Mouse (Mus musculus): ENCODE measurements around the gene Grin2d. TPM values are rescaled to one million over a fixed set of nuclear protein-coding genes. Genes with fewer than 3 reads are reported as not detected.

Grin2d gene
- polyA plus RNA-seq, 1 experiment from 2014 or later: 0.79 TPM

Other genes with a start within 250 kb of the Grin2d start
- gene Mamstr, start 238.4 kb downstream of the Grin2d start, polyA plus RNA-seq (2015; fragmentation: Nextera tagmentation; extraction: Ambion mirVana): 20.0 and 21.4 TPM in 2 replicates
- gene Fut2, start 212.0 kb downstream of the Grin2d start, polyA plus RNA-seq (2015; fragmentation: Nextera tagmentation; extraction: Ambion mirVana): 6.3 and 6.5 TPM in 2 replicates
- 10.8 and 11.7 TPM in 2 replicates for gene Ntn5, start 194.4 kb downstream of the Grin2d start, polyA plus RNA-seq (2015; fragmentation: Nextera tagmentation; extraction: Ambion mirVana)
- gene Sec1, start 184.0 kb downstream of the Grin2d start, polyA plus RNA-seq (2015; fragmentation: Nextera tagmentation; extraction: Ambion mirVana): 9.6 and 11.1 TPM in 2 replicates
- 17.2 and 17.7 TPM in 2 replicates for gene Car11, start 178.5 kb downstream of the Grin2d start, polyA plus RNA-seq (2015; fragmentation: Nextera tagmentation; extraction: Ambion mirVana)
- gene Dbp, start 173.3 kb downstream of the Grin2d start, polyA plus RNA-seq (2015; fragmentation: Nextera tagmentation; extraction: Ambion mirVana): 6.8 and 7.0 TPM in 2 replicates
- 1,062 and 1,100 TPM in 2 replicates for gene Rpl18, start 162.9 kb downstream of the Grin2d start, polyA plus RNA-seq (2015; fragmentation: Nextera tagmentation; extraction: Ambion mirVana)
- gene Sphk2, start 160.4 kb downstream of the Grin2d start, polyA plus RNA-seq (2015; fragmentation: Nextera tagmentation; extraction: Ambion mirVana): 38.4 and 43.4 TPM in 2 replicates
- gene Fam83e, start 157.2 kb downstream of the Grin2d start, polyA plus RNA-seq (2015; fragmentation: Nextera tagmentation; extraction: Ambion mirVana): 2.1 and 3.2 TPM in 2 replicates
- gene Spaca4, start 152.6 kb downstream of the Grin2d start, polyA plus RNA-seq (2015; fragmentation: Nextera tagmentation; extraction: Ambion mirVana): 0.24 and 0.25 TPM in 2 replicates
- 1.9 TPM in 2 replicates for gene Lmtk3, start 94.6 kb downstream of the Grin2d start, polyA plus RNA-seq (2015; fragmentation: Nextera tagmentation; extraction: Ambion mirVana)
- 49.6 and 55.7 TPM in 2 replicates for gene Sult2b1, start 93.7 kb downstream of the Grin2d start, polyA plus RNA-seq (2015; fragmentation: Nextera tagmentation; extraction: Ambion mirVana)
- gene Cyth2, start 63.8 kb downstream of the Grin2d start, polyA plus RNA-seq (2015; fragmentation: Nextera tagmentation; extraction: Ambion mirVana): 124 and 129 TPM in 2 replicates
- 1.4 and 1.7 TPM in 2 replicates for gene Kcnj14, start 53.6 kb downstream of the Grin2d start, polyA plus RNA-seq (2015; fragmentation: Nextera tagmentation; extraction: Ambion mirVana)
- 57.3 and 58.0 TPM in 2 replicates for gene Grwd1, start 47.4 kb downstream of the Grin2d start, polyA plus RNA-seq (2015; fragmentation: Nextera tagmentation; extraction: Ambion mirVana)
- gene Kdelr1, start 5.6 kb downstream of the Grin2d start, polyA plus RNA-seq (2015; fragmentation: Nextera tagmentation; extraction: Ambion mirVana): 83.7 and 98.4 TPM in 2 replicates
- 0.40 and 0.77 TPM in 2 replicates for gene Syngr4, start 18.3 kb upstream of the Grin2d start, polyA plus RNA-seq (2015; fragmentation: Nextera tagmentation; extraction: Ambion mirVana)
- gene Tmem143, start 18.6 kb upstream of the Grin2d start, polyA plus RNA-seq (2015; fragmentation: Nextera tagmentation; extraction: Ambion mirVana): 4.9 and 5.0 TPM in 2 replicates
- gene Emp3, start 43.0 kb upstream of the Grin2d start, polyA plus RNA-seq (2015; fragmentation: Nextera tagmentation; extraction: Ambion mirVana): 307 and 335 TPM in 2 replicates
- 5.7 and 9.8 TPM in 2 replicates for gene Ccdc114, start 45.7 kb upstream of the Grin2d start, polyA plus RNA-seq (2015; fragmentation: Nextera tagmentation; extraction: Ambion mirVana)
- 0.23 and 0.33 TPM in 2 replicates for gene Abcc6, start 151.9 kb upstream of the Grin2d start, polyA plus RNA-seq (2015; fragmentation: Nextera tagmentation; extraction: Ambion mirVana)
- 36.5 and 36.7 TPM in 2 replicates for gene Nomo1, start 155.3 kb upstream of the Grin2d start, polyA plus RNA-seq (2015; fragmentation: Nextera tagmentation; extraction: Ambion mirVana)
- 0.17 and 0.56 TPM in 2 replicates for gene Kcnj11, start 222.4 kb upstream of the Grin2d start, polyA plus RNA-seq (2015; fragmentation: Nextera tagmentation; extraction: Ambion mirVana)

Measured in embryonic facial prominence, embryonic 15.5 days (tissue).